Mouse (Mus musculus): ENCODE results near the gene Slc25a22. TPM values are rescaled to one million over a fixed set of nuclear protein-coding genes. Genes with fewer than 3 reads are reported as not detected.

Gene Slc25a22
- polyA plus RNA-seq, 1 experiment from 2014 or later, result 19.4 TPM

Other genes starting within 250 kb of the Slc25a22 start
- 73.1 and 80.9 TPM in 2 replicates for gene Hras, start 243.9 kb downstream of the Slc25a22 start, polyA plus RNA-seq (2014; fragmentation: Nextera tagmentation; extraction: Ambion mirVana)
- 1.6 TPM in 2 replicates for gene Lrrc56, start 243.7 kb downstream of the Slc25a22 start, polyA plus RNA-seq (2014; fragmentation: Nextera tagmentation; extraction: Ambion mirVana)
- gene Lmntd2, start 223.8 kb downstream of the Slc25a22 start, polyA plus RNA-seq (2014; fragmentation: Nextera tagmentation; extraction: Ambion mirVana), result 0.46 and 0.99 TPM in 2 replicates
- gene Rassf7, start 222.0 kb downstream of the Slc25a22 start, polyA plus RNA-seq (2014; fragmentation: Nextera tagmentation; extraction: Ambion mirVana), result 14.3 and 17.5 TPM in 2 replicates
- gene Phrf1, start 209.1 kb downstream of the Slc25a22 start, polyA plus RNA-seq (2014; fragmentation: Nextera tagmentation; extraction: Ambion mirVana), result 50.2 and 51.1 TPM in 2 replicates
- gene Irf7, start 171.4 kb downstream of the Slc25a22 start, polyA plus RNA-seq (2014; fragmentation: Nextera tagmentation; extraction: Ambion mirVana), result 0.99 and 1.2 TPM in 2 replicates
- not detected in 2 replicates for gene Cdhr5, start 161.1 kb downstream of the Slc25a22 start, polyA plus RNA-seq (2014; fragmentation: Nextera tagmentation; extraction: Ambion mirVana)
- 2.2 and 3.0 TPM in 2 replicates for gene Sct, start 158.8 kb downstream of the Slc25a22 start, polyA plus RNA-seq (2014; fragmentation: Nextera tagmentation; extraction: Ambion mirVana)
- 0.10 and 0.17 TPM in 2 replicates for gene Drd4, start 145.9 kb downstream of the Slc25a22 start, polyA plus RNA-seq (2014; fragmentation: Nextera tagmentation; extraction: Ambion mirVana)
- gene Deaf1, start 110.2 kb downstream of the Slc25a22 start, polyA plus RNA-seq (2014; fragmentation: Nextera tagmentation; extraction: Ambion mirVana), result 40.2 and 42.5 TPM in 2 replicates
- gene Tmem80, start 110.2 kb downstream of the Slc25a22 start, polyA plus RNA-seq (2014; fragmentation: Nextera tagmentation; extraction: Ambion mirVana), result 17.9 and 23.6 TPM in 2 replicates
- 0.51 and 0.82 TPM in 2 replicates for gene Eps8l2, start 99.0 kb downstream of the Slc25a22 start, polyA plus RNA-seq (2014; fragmentation: Nextera tagmentation; extraction: Ambion mirVana)
- 288 and 291 TPM in 2 replicates for gene Taldo1, start 45.7 kb downstream of the Slc25a22 start, polyA plus RNA-seq (2014; fragmentation: Nextera tagmentation; extraction: Ambion mirVana)
- 29.3 and 32.2 TPM in 2 replicates for gene Gatd1, start 23.8 kb downstream of the Slc25a22 start, polyA plus RNA-seq (2014; fragmentation: Nextera tagmentation; extraction: Ambion mirVana)
- 7.4 and 9.3 TPM in 2 replicates for gene Cend1, start 8.4 kb downstream of the Slc25a22 start, polyA plus RNA-seq (2014; fragmentation: Nextera tagmentation; extraction: Ambion mirVana)
- gene Pidd1, start 6.1 kb upstream of the Slc25a22 start, polyA plus RNA-seq (2014; fragmentation: Nextera tagmentation; extraction: Ambion mirVana), result 9.5 and 9.6 TPM in 2 replicates
- 873 and 1,016 TPM in 2 replicates for gene Rplp2, start 9.5 kb upstream of the Slc25a22 start, polyA plus RNA-seq (2014; fragmentation: Nextera tagmentation; extraction: Ambion mirVana)
- 28.7 and 35.3 TPM in 2 replicates for gene Pnpla2, start 17.3 kb upstream of the Slc25a22 start, polyA plus RNA-seq (2014; fragmentation: Nextera tagmentation; extraction: Ambion mirVana)
- gene Cracr2b, start 23.2 kb upstream of the Slc25a22 start, polyA plus RNA-seq (2014; fragmentation: Nextera tagmentation; extraction: Ambion mirVana), result 11.5 and 14.3 TPM in 2 replicates
- 61.3 and 101 TPM in 2 replicates for gene Cd151, start 29.5 kb upstream of the Slc25a22 start, polyA plus RNA-seq (2014; fragmentation: Nextera tagmentation; extraction: Ambion mirVana)
- gene Polr2l, start 37.2 kb upstream of the Slc25a22 start, polyA plus RNA-seq (2014; fragmentation: Nextera tagmentation; extraction: Ambion mirVana), result 71.5 and 72.9 TPM in 2 replicates
- 58.9 and 69.1 TPM in 2 replicates for gene Tspan4, start 37.3 kb upstream of the Slc25a22 start, polyA plus RNA-seq (2014; fragmentation: Nextera tagmentation; extraction: Ambion mirVana)
- 35.0 and 46.7 TPM in 2 replicates for gene Chid1, start 102.0 kb upstream of the Slc25a22 start, polyA plus RNA-seq (2014; fragmentation: Nextera tagmentation; extraction: Ambion mirVana)
- gene Ap2a2, start 124.3 kb upstream of the Slc25a22 start, polyA plus RNA-seq (2014; fragmentation: Nextera tagmentation; extraction: Ambion mirVana), result 53.0 and 66.8 TPM in 2 replicates
- gene Muc6, start 217.4 kb upstream of the Slc25a22 start, polyA plus RNA-seq (2014; fragmentation: Nextera tagmentation; extraction: Ambion mirVana), result 0.11 and 0.18 TPM in 2 replicates

Data from heart, embryonic 11.5 days (tissue).